Mouse (Mus musculus): Measurements from ENCODE around the gene Col23a1.

DNA sequence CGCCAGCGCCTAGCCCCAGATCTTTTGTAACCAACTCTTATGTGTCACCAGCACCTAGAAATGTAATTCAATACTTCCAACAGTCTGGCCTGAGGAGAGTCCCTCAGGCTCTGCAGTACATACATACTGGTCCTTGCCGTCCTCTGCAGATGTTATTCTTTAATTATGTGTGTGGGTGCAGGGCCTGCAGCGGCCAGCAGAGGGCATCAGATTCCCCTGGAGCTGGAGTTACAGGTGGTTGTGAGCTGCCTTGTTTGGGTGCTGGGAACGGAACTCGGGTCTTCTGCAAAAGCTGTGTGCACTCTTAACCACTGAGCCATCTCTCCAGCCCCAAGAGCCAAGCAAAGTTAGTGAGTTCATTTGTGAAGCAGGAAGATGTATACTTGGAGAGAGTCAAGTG, 276.2 kb downstream of the Col23a1 start:
- 0 out of 2 replicates have a peak, but pooled peaks have one; percentile 21 for TF ChIP-seq CTCF (IDR thresholded peaks at IDR 0.05; ENCODE audit: extremely low read depth, insufficient read length, insufficient replicate concordance, low read depth, low read length)
- TF ChIP-seq POLR2A (IDR thresholded peaks at IDR 0.05; ENCODE audit: low read depth, low read length), result no peak
